11 mouse cellular contexts compared by ENCODE assay signal in genomic region chr3:101709379-101709970, GRCm38 (mm10).
DNase-seq lines count a peak whose midpoint lies in the region; ATAC-seq and TF ChIP-seq lines count a peak whose summit lies in the region.
"Had no signal": no experiment of that assay in that cellular context is flagged by ENCODE, and none has a peak within 500 bp of the region (broad histone marks: within the 10 kb centered on the region; RNA-seq: fewer than 3 reads in every experiment).

No protein-coding gene starts in this region.

- 70% methylated on average over 12 of the region's 12 CpGs for WGBS in midbrain, embryonic 14.5 days
- WGBS in midbrain, postnatal 0 days, result 61% methylated on average over 12 of the region's 12 CpGs
- 31% methylated on average over 12 of the region's 12 CpGs for WGBS in heart, embryonic 12.5 days
- WGBS in hindbrain, embryonic 12.5 days, result 83% methylated on average over 12 of the region's 12 CpGs

- H3K4me2 ChIP-seq in midbrain, embryonic 14.5 days (ENCODE audit: low read length), result no peak overlapping the region
- no peak overlapping the region for H3K4me2 ChIP-seq in midbrain, postnatal 0 days (ENCODE audit: low read depth, low read length, poor library complexity, severe bottlenecking)
- no peak overlapping the region for H3K4me2 ChIP-seq in heart, embryonic 12.5 days
- no peak overlapping the region for H3K4me2 ChIP-seq in hindbrain, embryonic 12.5 days (replicated peaks)
- H3K4me2 ChIP-seq: liver, embryonic 15.5 days had no signal

- H3K4me1 ChIP-seq in midbrain, embryonic 14.5 days (ENCODE audit: control insufficient read depth, insufficient read depth, low read length), result peaks cover 29% of the 10 kb centered on the region
- peaks cover 10% of the 10 kb centered on the region for H3K4me1 ChIP-seq in midbrain, postnatal 0 days (ENCODE audit: insufficient read depth, low read length)
- H3K4me1 ChIP-seq in heart, embryonic 12.5 days (replicated peaks), result peaks cover 82% of the 10 kb centered on the region
- H3K4me1 ChIP-seq in hindbrain, embryonic 12.5 days, result peaks cover 32% of the 10 kb centered on the region
- H3K4me1 ChIP-seq: liver, embryonic 15.5 days had no signal

- no peak for TF ChIP-seq CTCF in midbrain, postnatal 0 days (IDR thresholded peaks at IDR 0.05)
- TF ChIP-seq CTCF in layer of hippocampus, adult 2 months (conservative IDR thresholded peaks at IDR 0.05), result no peak

- peak; percentile 39 for DNase-seq in midbrain, embryonic 14.5 days
- DNase-seq in midbrain, postnatal 0 days (ENCODE audit: low spot score), result no peak
- peak; percentile 57 for DNase-seq in kidney, adult 9 months
- peak; percentile 86 for DNase-seq in testis, postnatal 10 days (ENCODE audit: low spot score)
- DNase-seq in spleen, postnatal 36 days (ENCODE audit: low spot score in 2 of 2), result no peak
- DNase-seq in layer of hippocampus, adult 2 months (ENCODE audit: low spot score in 2 of 2), result no peak

- H3K27me3 ChIP-seq in midbrain, embryonic 14.5 days (ENCODE audit: control insufficient read depth, insufficient read depth, low read length), result no peaks in the 10 kb centered on the region
- H3K27me3 ChIP-seq in midbrain, postnatal 0 days (ENCODE audit: insufficient read depth, low read length), result no peaks in the 10 kb centered on the region
- H3K27me3 ChIP-seq in heart, embryonic 12.5 days (replicated peaks), result no peaks in the 10 kb centered on the region
- H3K27me3 ChIP-seq in hindbrain, embryonic 12.5 days, result no peaks in the 10 kb centered on the region
- H3K27me3 ChIP-seq: liver, embryonic 15.5 days had no signal

- H3K4me3 ChIP-seq in midbrain, embryonic 14.5 days (replicated peaks; ENCODE audit: low read depth, low read length), result no peak overlapping the region
- no peak overlapping the region for H3K4me3 ChIP-seq in midbrain, postnatal 0 days (ENCODE audit: low read depth, low read length)
- no peak overlapping the region for H3K4me3 ChIP-seq in heart, embryonic 12.5 days
- H3K4me3 ChIP-seq in hindbrain, embryonic 12.5 days, result no peak overlapping the region
- H3K4me3 ChIP-seq in layer of hippocampus, adult 2 months, result no peak overlapping the region
- H3K4me3 ChIP-seq: erythroblast, embryonic 14.5 days; hindbrain, embryonic 10.5 days; liver, embryonic 15.5 days had no signal

- H3K27ac ChIP-seq in midbrain, embryonic 14.5 days (replicated peaks; ENCODE audit: low read depth, low read length), result no peak overlapping the region
- no peak overlapping the region for H3K27ac ChIP-seq in midbrain, postnatal 0 days (ENCODE audit: low read depth, low read length)
- peak overlapping the region; percentile 83 for H3K27ac ChIP-seq in heart, embryonic 12.5 days (ENCODE audit: poor library complexity, severe bottlenecking)
- H3K27ac ChIP-seq in hindbrain, embryonic 12.5 days, result no peak overlapping the region
- H3K27ac ChIP-seq in layer of hippocampus, adult 2 months, result no peak overlapping the region
- H3K27ac ChIP-seq: hindbrain, embryonic 10.5 days; liver, embryonic 15.5 days had no signal

- H3K9me3 ChIP-seq in midbrain, embryonic 14.5 days (ENCODE audit: control insufficient read depth, low read length), result no peaks in the 10 kb centered on the region
- H3K9me3 ChIP-seq in midbrain, postnatal 0 days (ENCODE audit: low read length), result no peaks in the 10 kb centered on the region
- H3K9me3 ChIP-seq in heart, embryonic 12.5 days (replicated peaks), result no peaks in the 10 kb centered on the region
- H3K9me3 ChIP-seq in hindbrain, embryonic 12.5 days (replicated peaks), result no peaks in the 10 kb centered on the region
- H3K9me3 ChIP-seq: hindbrain, embryonic 10.5 days; liver, embryonic 15.5 days had no signal

- no peaks in the 10 kb centered on the region for H3K36me3 ChIP-seq in midbrain, embryonic 14.5 days (ENCODE audit: control insufficient read depth, insufficient read depth, low read length)
- no peaks in the 10 kb centered on the region for H3K36me3 ChIP-seq in midbrain, postnatal 0 days (ENCODE audit: insufficient read depth, low read length)
- H3K36me3 ChIP-seq in heart, embryonic 12.5 days, result no peaks in the 10 kb centered on the region
- H3K36me3 ChIP-seq in hindbrain, embryonic 12.5 days, result no peaks in the 10 kb centered on the region
- H3K36me3 ChIP-seq: hindbrain, embryonic 10.5 days; liver, embryonic 15.5 days had no signal

- no peak for ATAC-seq in midbrain, embryonic 14.5 days (ENCODE audit: low FRiP score, low TSS enrichment)
- ATAC-seq in midbrain, postnatal 0 days (ENCODE audit: low FRiP score), result no peak
- ATAC-seq in heart, embryonic 12.5 days (ENCODE audit: insufficient number of reproducible peaks, low FRiP score), result 0 out of 2 replicates have a peak, but pooled peaks have one; percentile 41
- no peak for ATAC-seq in hindbrain, embryonic 12.5 days (ENCODE audit: low FRiP score)

- no peak overlapping the region for H3K9ac ChIP-seq in midbrain, embryonic 14.5 days (replicated peaks; ENCODE audit: low read length)
- no peak overlapping the region for H3K9ac ChIP-seq in midbrain, postnatal 0 days (replicated peaks; ENCODE audit: low read length, poor library complexity, severe bottlenecking)
- peak overlapping the region; percentile 50; the same call in 1 of the 2 replicates for H3K9ac ChIP-seq in heart, embryonic 12.5 days
- no peak overlapping the region for H3K9ac ChIP-seq in hindbrain, embryonic 12.5 days
- H3K9ac ChIP-seq: liver, embryonic 15.5 days had no signal

Comparison
In these comparisons a context has a peak if more than half of its experiments do, and no peak if none do; other contexts are left out.
1. DNase-seq: peak in midbrain, embryonic 14.5 days (single experiment), kidney, adult 9 months (single experiment) and testis, postnatal 10 days (single experiment); none in midbrain, postnatal 0 days (single experiment), spleen, postnatal 36 days (0 of 2) and layer of hippocampus, adult 2 months (0 of 2).